Mouse (Mus musculus) cerebellum, adult 2 months (tissue): ENCODE data around the gene Fndc3b.

Source experiments
- CTCF ChIP-seq: fragments of 200-500 bp; IDR thresholded peaks from 2 replicates; pipeline ENCODE4 v1.5.1; 2011; ENCODE audit warnings: low read depth, mild to moderate bottlenecking, control low read depth, low read length, moderate library complexity, borderline replicate concordance; ENCODE audit not compliant: insufficient read depth
- POLR2A ChIP-seq: fragments of 200-500 bp; IDR thresholded peaks from 2 replicates; pipeline ENCODE4 v1.6.1; 2011; ENCODE audit warnings: low read length, control low read depth, borderline replicate concordance; ENCODE audit not compliant: insufficient read depth

- TF ChIP-seq CTCF (no peak), POLR2A (no peak)
Observed at GRCm38 (mm10) chr3:27743271-27744145, 32.4 kb upstream of the Fndc3b start.
